Mouse (Mus musculus) bone marrow, adult 2 months (tissue): ENCODE measurements around the gene Rab17.

Experiments
- CTCF ChIP-seq: fragments of 200-500 bp; IDR thresholded peaks from 2 replicates; pipeline ENCODE4 v1.5.1; 2011; ENCODE audit warnings: low read length, control low read depth; ENCODE audit not compliant: control insufficient read depth, insufficient read depth
- POLR2A ChIP-seq: fragments of 200-500 bp; IDR thresholded peaks from 2 replicates; pipeline ENCODE4 v1.6.1; 2011; ENCODE audit warnings: low read depth, mild to moderate bottlenecking, control low read depth, low read length, borderline replicate concordance; ENCODE audit not compliant: control insufficient read depth

DNA sequence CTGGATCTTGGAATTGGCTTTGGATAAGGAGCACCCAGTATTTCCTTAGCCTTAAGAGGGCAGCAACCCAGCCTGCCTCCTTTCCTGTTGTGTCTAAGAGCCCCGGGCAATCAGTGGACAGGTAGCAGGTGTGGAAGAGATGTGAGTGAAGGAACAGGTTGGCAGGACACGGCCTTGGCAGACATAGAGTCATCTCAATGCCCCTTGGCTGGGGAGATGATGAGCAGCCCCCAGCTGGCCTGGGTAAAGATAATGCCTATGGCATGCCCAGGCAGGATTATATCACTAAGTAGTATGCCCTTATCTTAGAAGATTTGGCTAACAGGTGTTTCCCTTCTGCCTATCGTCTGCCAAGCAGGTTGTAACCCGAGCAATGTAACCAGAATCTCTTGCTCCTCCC lies 27.7 kb upstream of the Rab17 start:
- TF ChIP-seq CTCF (no peak), POLR2A (no peak)
